Mouse (Mus musculus): ENCODE measurements around the gene Odf2l.

GRCm38 (mm10) chr3:145140236-145140635 is 21.8 kb downstream of the Odf2l start:
- TF ChIP-seq CTCF (IDR thresholded peaks at IDR 0.05; ENCODE audit: insufficient read depth, low read depth, low read length) (no peak), POLR2A (IDR thresholded peaks at IDR 0.05; ENCODE audit: insufficient read depth, low read depth, low read length) (no peak)
